Mouse (Mus musculus) forebrain, embryonic 16.5 days (tissue): ENCODE measurements around the gene Tubb4a. TPM values are rescaled to one million over a fixed set of nuclear protein-coding genes. Genes with fewer than 3 reads are reported as not detected.
A peak's percentile ranks its signal among the peaks of the same experiment; 100 is the strongest.

Source experiments
- ATAC-seq: fragments of 200-750 bp; cut with Nextera tagmentation; 2 replicates; pipeline ENCODE4 v1.8.0; 2017; ENCODE audit warnings: mild to moderate bottlenecking, moderate library complexity
- H3K27ac ChIP-seq: fragments of 300-500 bp; sonication (generic); 2 replicates; pipeline ENCODE4 v1.5.1; 2014; ENCODE audit warnings: low read length, control low read depth
- H3K27me3 ChIP-seq: fragments of 300-500 bp; sonication (generic); replicated peaks from 2 replicates; pipeline ENCODE4 v1.6.1; 2014; ENCODE audit warnings: low read length; ENCODE audit not compliant: control insufficient read depth, insufficient read depth
- H3K36me3 ChIP-seq: fragments of 300-500 bp; sonication (generic); 2 replicates; pipeline ENCODE4 v1.6.1; 2014; ENCODE audit not compliant: control insufficient read depth, insufficient read depth
- H3K4me1 ChIP-seq: fragments of 300-500 bp; sonication (generic); replicated peaks from 2 replicates; pipeline ENCODE4 v1.6.1; 2014; ENCODE audit warnings: low read length; ENCODE audit not compliant: control insufficient read depth, insufficient read depth
- H3K4me2 ChIP-seq: fragments of 300-500 bp; sonication (generic); 2 replicates; pipeline ENCODE4 v1.6.1; 2014; ENCODE audit warnings: mild to moderate bottlenecking, low read length, control low read depth
- H3K4me3 ChIP-seq: fragments of 300-500 bp; sonication (generic); replicated peaks from 2 replicates; pipeline ENCODE4 v1.5.1; 2014; ENCODE audit warnings: mild to moderate bottlenecking, low read length, control low read depth
- H3K9ac ChIP-seq: fragments of 300-500 bp; sonication (generic); replicated peaks from 2 replicates; pipeline ENCODE4 v1.6.1; 2014; ENCODE audit warnings: low read depth, low read length, control low read depth
- H3K9me3 ChIP-seq: fragments of 300-500 bp; sonication (generic); 2 replicates; pipeline ENCODE4 v1.6.1; 2016; ENCODE audit warnings: low read length; ENCODE audit not compliant: control insufficient read depth
- WGBS: fragments of 180-500 bp; shearing (Covaris S2); extraction: QIAGEN DNeasy Blood & Tissue Kit; methylation state at CpG from one replicate; pipeline ENCODE4 v1.1.7; 2014; 5-methylcytosine and 5-hydroxymethylcytosine counted together
- polyA plus RNA-seq: library from polyadenylated mRNA; unstranded; fragments of >200 nt; fragmentation: Nextera tagmentation; extraction: Ambion mirVana; gene quantifications from 2 replicates; pipeline ENCODE4 v1.2.1, GENCODE M21; 2015

Tubb4a gene
- polyA plus RNA-seq, 1 experiment from 2014 or later = 318 TPM

GRCm38 (mm10) chr17:57048816-57049215 lies 38.8 kb downstream of the Tubb4a start:
- no peaks in the 10 kb centered on the region for H3K9me3 ChIP-seq
- H3K4me3 ChIP-seq = no peak overlapping the region
- H3K9ac ChIP-seq = no peak overlapping the region
- H3K27ac ChIP-seq = no peak overlapping the region
- H3K4me2 ChIP-seq = no peak overlapping the region
- H3K27me3 ChIP-seq = no peaks in the 10 kb centered on the region
- ATAC-seq = no peak
- H3K4me1 ChIP-seq = no peaks in the 10 kb centered on the region
- WGBS = 85% methylated on average over 3 of the region's 3 CpGs
- H3K36me3 ChIP-seq = peaks cover 24% of the 10 kb centered on the region

- WGBS = 51% methylated on average over 5 of the region's 5 CpGs
These were observed 40.2 kb downstream of the Tubb4a start for GRCm38 (mm10) chr17:57047406-57047805.

GRCm38 (mm10) chr17:57041554-57041953 lies 46.0 kb downstream of the Tubb4a start, which contains the start of gene Slc25a41:
TSS of gene Slc25a41 (minus strand) at chr17:57041654.
- no peaks in the 10 kb centered on the region for H3K4me1 ChIP-seq
- H3K9me3 ChIP-seq = no peaks in the 10 kb centered on the region
- no peaks in the 10 kb centered on the region for H3K27me3 ChIP-seq
- no peak within 1 kb of the TSS for H3K4me3 ChIP-seq
- H3K4me2 ChIP-seq = no peak within 1 kb of the TSS
- 76% methylated on average over 8 of the region's 8 CpGs for WGBS
- H3K36me3 ChIP-seq = peaks cover 7% of the 10 kb centered on the region; the same call in 1 of the 2 replicates
- no peak within 1 kb of the TSS for H3K9ac ChIP-seq
- H3K27ac ChIP-seq = no peak within 1 kb of the TSS
- no peak for ATAC-seq

More at GRCm38 (mm10) chr17:57047406-57047805, 40.2 kb downstream of the Tubb4a start:
- Histone ChIP-seq H3K4me2 (no peak overlapping the region), H3K9ac (no peak overlapping the region), H3K27ac (no peak overlapping the region), H3K27me3 (no peaks in the 10 kb centered on the region), H3K4me1 (no peaks in the 10 kb centered on the region), H3K4me3 (no peak overlapping the region), H3K9me3 (no peaks in the 10 kb centered on the region), H3K36me3 (peaks cover 19% of the 10 kb centered on the region)
- no peak for ATAC-seq

DNA sequence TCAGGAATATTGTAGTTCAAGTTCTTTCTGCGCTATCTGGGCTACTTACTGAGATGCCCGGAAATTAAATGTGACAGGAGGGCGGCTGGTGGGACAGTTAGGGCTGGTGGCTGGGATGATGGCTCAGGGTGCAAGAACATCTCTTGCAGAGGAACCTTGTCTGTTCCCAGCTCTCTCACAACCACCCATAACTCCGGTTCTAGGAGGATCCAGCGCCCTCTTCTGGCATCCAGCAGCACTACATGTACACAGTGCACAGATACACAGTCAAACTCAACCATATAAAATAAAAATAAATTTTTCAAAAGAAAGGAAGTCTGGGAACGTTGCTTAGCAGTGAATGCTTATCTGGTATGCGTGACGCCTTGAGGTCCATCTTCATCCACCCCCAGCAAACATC lies 48.6 kb downstream of the Tubb4a start:
- H3K4me3 ChIP-seq = no peak overlapping the region
- H3K4me2 ChIP-seq = no peak overlapping the region
- ATAC-seq = no peak
- no peaks in the 10 kb centered on the region for H3K27me3 ChIP-seq
- WGBS = 40% methylated on average over 8 of the region's 8 CpGs
- no peak overlapping the region for H3K27ac ChIP-seq
- H3K36me3 ChIP-seq = no peaks in the 10 kb centered on the region
- no peaks in the 10 kb centered on the region for H3K4me1 ChIP-seq
- H3K9me3 ChIP-seq = no peaks in the 10 kb centered on the region
- H3K9ac ChIP-seq = no peak overlapping the region

DNA sequence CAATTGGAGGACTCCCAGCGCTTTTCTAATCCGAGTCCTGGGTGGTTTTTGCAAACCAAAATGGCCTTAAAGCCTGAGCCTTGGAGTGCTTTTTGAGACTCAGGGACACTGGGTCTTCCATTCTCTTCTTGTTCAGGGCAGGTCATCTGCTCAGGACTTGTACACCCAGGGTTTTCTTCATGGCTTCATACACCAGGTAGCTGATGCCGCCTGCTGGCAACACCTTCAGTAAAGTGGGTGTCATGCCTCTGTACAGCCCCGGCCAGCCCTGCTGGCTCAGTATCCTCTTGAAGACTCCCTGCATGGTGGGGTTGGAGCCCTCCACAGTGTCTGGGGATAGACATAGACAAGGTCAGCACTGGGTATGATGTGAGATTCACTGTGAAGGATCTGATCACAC lies 54.7 kb downstream of the Tubb4a start:
- no peak overlapping the region for H3K27ac ChIP-seq
- WGBS = 85% methylated on average over 4 of the region's 4 CpGs
- no peak overlapping the region for H3K9ac ChIP-seq
- H3K4me1 ChIP-seq = peaks cover 16% of the 10 kb centered on the region
- no peaks in the 10 kb centered on the region for H3K9me3 ChIP-seq
- ATAC-seq = no peak
- no peaks in the 10 kb centered on the region for H3K36me3 ChIP-seq
- no peaks in the 10 kb centered on the region for H3K27me3 ChIP-seq
- H3K4me3 ChIP-seq = no peak overlapping the region
- H3K4me2 ChIP-seq = no peak overlapping the region

GRCm38 (mm10) chr17:57031661-57032420 lies 55.7 kb downstream of the Tubb4a start:
- ATAC-seq = peak; percentile 95
- under 1% methylated on average over 36 of the region's 38 CpGs for WGBS
- Histone ChIP-seq H3K9ac (peak overlapping the region; percentile 43; the same call in 1 of the 2 replicates), H3K4me2 (peak overlapping the region; percentile 61), H3K4me1 (peaks cover 16% of the 10 kb centered on the region), H3K27ac (peak overlapping the region; percentile 82), H3K9me3 (no peaks in the 10 kb centered on the region), H3K27me3 (no peaks in the 10 kb centered on the region), H3K36me3 (peaks cover 3% of the 10 kb centered on the region; the same call in 1 of the 2 replicates), H3K4me3 (peak overlapping the region; percentile 76)

DNA sequence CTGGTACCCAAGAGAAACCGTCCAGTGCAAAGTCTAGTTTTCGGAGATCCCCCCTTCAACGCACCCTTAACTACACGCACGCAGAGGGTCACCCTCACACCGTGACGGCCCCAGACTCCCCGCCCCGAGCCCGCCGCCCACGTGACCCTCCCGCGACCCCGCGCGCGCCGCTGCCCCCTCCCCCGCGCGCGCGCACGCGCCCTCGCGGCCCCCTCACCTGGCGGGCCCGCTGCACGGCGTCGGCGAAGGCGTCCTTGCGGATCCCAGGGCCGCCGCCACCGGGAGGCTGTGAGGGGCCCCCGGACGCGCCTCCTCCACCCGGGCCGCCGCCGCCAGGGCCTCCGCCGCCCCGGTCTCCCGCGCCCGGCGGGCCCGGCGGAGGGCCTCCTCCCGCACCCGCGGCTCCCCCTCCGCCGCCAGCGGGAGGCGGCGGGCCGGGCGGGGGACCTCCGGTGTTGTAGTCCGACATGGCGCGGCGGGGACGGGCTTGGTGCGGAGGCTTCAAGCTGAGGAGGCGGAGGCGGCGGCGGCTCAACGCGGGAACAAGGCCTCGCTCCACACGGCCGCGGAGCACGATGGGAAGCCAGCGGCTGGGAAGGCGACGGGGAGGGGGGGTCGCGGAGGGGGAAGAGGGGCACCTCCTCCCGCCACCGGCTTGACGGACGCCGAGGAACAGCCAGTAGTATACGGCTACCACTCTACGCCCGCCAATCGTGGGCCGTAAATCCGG lies 56.5 kb downstream of the Tubb4a start, which contains the start of gene Khsrp:
TSS of gene Khsrp (minus strand) at position 592 of the 730 bp plus-strand sequence.
- H3K4me3 ChIP-seq = peak within 1 kb of the TSS; percentile 76
- H3K27me3 ChIP-seq = no peaks in the 10 kb centered on the region
- peaks cover 16% of the 10 kb centered on the region for H3K4me1 ChIP-seq
- ATAC-seq = no peak
- H3K27ac ChIP-seq = peak within 1 kb of the TSS; percentile 92
- H3K9me3 ChIP-seq = no peaks in the 10 kb centered on the region
- peak within 1 kb of the TSS; percentile 62 for H3K4me2 ChIP-seq
- 1% methylated on average over 67 of the region's 99 CpGs for WGBS
- H3K9ac ChIP-seq = peak within 1 kb of the TSS; percentile 98
- H3K36me3 ChIP-seq = peaks cover 3% of the 10 kb centered on the region; the same call in 1 of the 2 replicates

Other genes with a start within 250 kb of the Tubb4a start
- not detected in 2 replicates for gene Acsbg2, start 213.3 kb downstream of the Tubb4a start, polyA plus RNA-seq
- 0.50 and 0.65 TPM in 2 replicates for gene 1700061G19Rik, start 212.3 kb downstream of the Tubb4a start, polyA plus RNA-seq
- gene Mllt1, start 152.4 kb downstream of the Tubb4a start, polyA plus RNA-seq = 86.1 and 86.7 TPM in 2 replicates
- gene Acer1, start 105.7 kb downstream of the Tubb4a start, polyA plus RNA-seq = not detected in 2 replicates
- gene Clpp, start 97.5 kb downstream of the Tubb4a start, polyA plus RNA-seq = 153 and 178 TPM in 2 replicates
- gene Alkbh7, start 90.4 kb downstream of the Tubb4a start, polyA plus RNA-seq = 40.1 and 45.8 TPM in 2 replicates
- gene Pspn, start 87.8 kb downstream of the Tubb4a start, polyA plus RNA-seq = 0.60 and 1.0 TPM in 2 replicates
- 84.3 and 90.1 TPM in 2 replicates for gene Gtf2f1, start 76.5 kb downstream of the Tubb4a start, polyA plus RNA-seq
- gene Gm17949, start 76.3 kb downstream of the Tubb4a start, polyA plus RNA-seq = 0.47 and 0.83 TPM in 2 replicates
- gene Khsrp, start 56.3 kb downstream of the Tubb4a start, polyA plus RNA-seq = 29.6 and 30.8 TPM in 2 replicates
- gene Slc25a41, start 46.1 kb downstream of the Tubb4a start, polyA plus RNA-seq = not detected in 2 replicates
- gene Crb3, start 28.7 kb downstream of the Tubb4a start, polyA plus RNA-seq = 1.5 and 2.1 TPM in 2 replicates
- 27.8 and 33.4 TPM in 2 replicates for gene Slc25a23, start 27.9 kb downstream of the Tubb4a start, polyA plus RNA-seq
- gene Dennd1c, start 9.3 kb downstream of the Tubb4a start, polyA plus RNA-seq = 2.4 and 4.2 TPM in 2 replicates
- 9.8 and 10.1 TPM in 2 replicates for gene Tnfsf9, start 17.5 kb upstream of the Tubb4a start, polyA plus RNA-seq
- gene Cd70, start 62.0 kb upstream of the Tubb4a start, polyA plus RNA-seq = 0.30 TPM in 1 of 2 replicates, not detected in the other
- not detected in 2 replicates for gene Tnfsf14, start 106.4 kb upstream of the Tubb4a start, polyA plus RNA-seq
- 0.65 and 1.2 TPM in 2 replicates for gene C3, start 140.4 kb upstream of the Tubb4a start, polyA plus RNA-seq
- gene Gpr108, start 160.7 kb upstream of the Tubb4a start, polyA plus RNA-seq = 18.2 and 18.3 TPM in 2 replicates
- 12.0 and 14.2 TPM in 2 replicates for gene Trip10, start 161.7 kb upstream of the Tubb4a start, polyA plus RNA-seq
- gene Vav1, start 191.3 kb upstream of the Tubb4a start, polyA plus RNA-seq = 1.1 and 1.3 TPM in 2 replicates